Mouse (Mus musculus): Measurements from ENCODE around the gene Maco1. TPM values are rescaled to one million over a fixed set of nuclear protein-coding genes. Genes with fewer than 3 reads are reported as not detected.
"Not testable (repeated sequence)": the region's sequence is repeated elsewhere in the genome, so short reads cannot be mapped to it uniquely, and the experiment has no call there.

Gene Maco1
- total RNA-seq, 2 experiments from 2014 or later: 15.0 to 17.0 TPM

- intact Hi-C loops (cut with DNase I): no loop called here
- DNase-seq: no peak
Observed at GRCm38 (mm10) chr4:134863937-134864729, 11.0 kb upstream of the Maco1 start, which contains the start of gene Rhd. TSS of gene Rhd (plus strand) at chr4:134864536.

GRCm38 (mm10) chr4:134862996-134863395 lies 9.9 kb upstream of the Maco1 start:
- no peak for DNase-seq
- intact Hi-C loops (cut with DNase I): no loop called here

- DNase-seq: no peak
- intact Hi-C loops (cut with DNase I): no loop called here
Observed at GRCm38 (mm10) chr4:134861884-134862283, 8.7 kb upstream of the Maco1 start.

- intact Hi-C loops (cut with DNase I): no loop called here
- DNase-seq: no peak
Observed at GRCm38 (mm10) chr4:134858494-134858893, 5.3 kb upstream of the Maco1 start.

GRCm38 (mm10) chr4:134856501-134856900 lies 3.4 kb upstream of the Maco1 start:
- intact Hi-C loops (cut with DNase I): no loop called here
- no peak for DNase-seq

- no peak for DNase-seq
- intact Hi-C loops (cut with DNase I): no loop called here
Observed at GRCm38 (mm10) chr4:134856056-134856455, 2.9 kb upstream of the Maco1 start.

GRCm38 (mm10) chr4:134855371-134855770 lies 2.2 kb upstream of the Maco1 start:
- no peak for DNase-seq
- intact Hi-C loops (cut with DNase I): no loop called here

- DNase-seq: peak; percentile 87 to 94
- intact Hi-C loops (cut with DNase I): loop anchor here (5.0 kb wide), 1 partner anchor 68 kb away; the partner anchor contains the start of gene Rsrp1
Observed at GRCm38 (mm10) chr4:134853637-134854485, 716 bp upstream of the Maco1 start.

GRCm38 (mm10) chr4:134852438-134853255 lies 498 bp downstream of the Maco1 start:
- intact Hi-C loops (cut with DNase I): loop anchor here (5.0 kb wide), 1 partner anchor 70 kb away; the partner anchor contains the start of gene Rsrp1
- peak in 1 of 2 experiments; percentile 38 for DNase-seq

GRCm38 (mm10) chr4:134851876-134852275 lies 1.3 kb downstream of the Maco1 start:
- no peak for DNase-seq
- intact Hi-C loops (cut with DNase I): loop anchor here (5.0 kb wide), 1 partner anchor 70 kb away; the partner anchor contains the start of gene Rsrp1

- intact Hi-C loops (cut with DNase I): loop anchor here (5.0 kb wide), 1 partner anchor 71 kb away; the partner anchor contains the start of gene Rsrp1
- no peak for DNase-seq
Observed at GRCm38 (mm10) chr4:134851236-134851635, 1.9 kb downstream of the Maco1 start.

GRCm38 (mm10) chr4:134850551-134850950 lies 2.6 kb downstream of the Maco1 start:
- no peak for DNase-seq
- intact Hi-C loops (cut with DNase I): loop anchor here (5.0 kb wide), 1 partner anchor 72 kb away; the partner anchor contains the start of gene Rsrp1

GRCm38 (mm10) chr4:134847587-134847986 lies 5.6 kb downstream of the Maco1 start:
- intact Hi-C loops (cut with DNase I): loop anchor here (5.0 kb wide), 1 partner anchor 1160 kb away; no protein-coding TSS in a partner anchor

GRCm38 (mm10) chr4:134843566-134843965 lies 9.6 kb downstream of the Maco1 start:
- no peak for DNase-seq
- intact Hi-C loops (cut with DNase I): no loop called here

More at GRCm38 (mm10) chr4:134847587-134847986, 5.6 kb downstream of the Maco1 start:
- DNase-seq: no peak

- no peak for DNase-seq
- intact Hi-C loops (cut with DNase I): no loop called here
Observed at GRCm38 (mm10) chr4:134840231-134840630, 12.9 kb downstream of the Maco1 start.

- DNase-seq; intact Hi-C loops (cut with DNase I): not testable (repeated sequence)
Observed at GRCm38 (mm10) chr4:134838706-134839105, 14.4 kb downstream of the Maco1 start.

- intact Hi-C loops (cut with DNase I): no loop called here
Observed at GRCm38 (mm10) chr4:134838221-134838620, 14.9 kb downstream of the Maco1 start.

GRCm38 (mm10) chr4:134835486-134835885 lies 17.7 kb downstream of the Maco1 start:
- intact Hi-C loops (cut with DNase I): no loop called here

More at GRCm38 (mm10) chr4:134838221-134838620, 14.9 kb downstream of the Maco1 start:
- no peak for DNase-seq

GRCm38 (mm10) chr4:134831934-134832333 lies 21.2 kb downstream of the Maco1 start:
- intact Hi-C loops (cut with DNase I): no loop called here
- no peak for DNase-seq

More at GRCm38 (mm10) chr4:134835486-134835885, 17.7 kb downstream of the Maco1 start:
- no peak for DNase-seq

- DNase-seq: no peak
- intact Hi-C loops (cut with DNase I): no loop called here
Observed at GRCm38 (mm10) chr4:134827806-134828205, 25.3 kb downstream of the Maco1 start.

Data from gastrocnemius, postnatal 36 days (tissue).